Mouse (Mus musculus): ENCODE data around the gene Tmem121b.

GRCm38 (mm10) chr6:120469770-120470169, 23.8 kb downstream of the Tmem121b start:
- TF ChIP-seq GATA1 (IDR thresholded peaks at IDR 0.05; ENCODE audit: low read length) (no peak), TAL1 (IDR thresholded peaks at IDR 0.05; ENCODE audit: low read length) (no peak)
